ENCODE assay signal across 20 mouse cellular contexts in genomic region chr5:140781886-140782572, GRCm38 (mm10). TPM values are rescaled to one million over a fixed set of nuclear protein-coding genes. Genes with fewer than 3 reads are reported as not detected.
DNase-seq lines count a peak whose midpoint lies in the region; ATAC-seq and TF ChIP-seq lines count a peak whose summit lies in the region.
"Had no signal": no experiment of that assay in that cellular context is flagged by ENCODE, and none has a peak within 500 bp of the region (broad histone marks: within the 10 kb centered on the region; RNA-seq: fewer than 3 reads in every experiment).

No protein-coding gene starts in this region.

- 0 out of 2 replicates have a peak overlapping the region, but pooled peaks have one; percentile 1 for H3K9ac ChIP-seq in heart, embryonic 14.5 days (ENCODE audit: low read length)
- no peak overlapping the region for H3K9ac ChIP-seq in kidney, embryonic 14.5 days (ENCODE audit: low read depth, low read length)
- H3K9ac ChIP-seq: embryonic facial prominence, embryonic 12.5 days; hindbrain, embryonic 15.5 days; limb, embryonic 15.5 days had no signal

- H3K9me3 ChIP-seq in heart, embryonic 14.5 days (ENCODE audit: control insufficient read depth, low read length): no peaks in the 10 kb centered on the region
- H3K9me3 ChIP-seq in kidney, embryonic 14.5 days (ENCODE audit: control insufficient read depth, low read length): no peaks in the 10 kb centered on the region
- H3K9me3 ChIP-seq: embryonic facial prominence, embryonic 12.5 days; hindbrain, embryonic 15.5 days; limb, embryonic 15.5 days had no signal

- no peak for TF ChIP-seq CTCF in bone marrow macrophage, adult 2 months (IDR thresholded peaks at IDR 0.05; ENCODE audit: low read depth, low read length)

- H3K27ac ChIP-seq in heart, embryonic 14.5 days (replicated peaks in 1 of 2; ENCODE audit: control insufficient read depth in 1 of 2, insufficient read depth in 1 of 2, low read depth in 2 of 2, low read length in 2 of 2): peak overlapping the region; percentile 19 to 26; a peak in 2 of 4 replicates
- H3K27ac ChIP-seq in kidney, embryonic 14.5 days (ENCODE audit: low read depth, low read length): no peak overlapping the region
- peak overlapping the region; percentile 1; the same call in 1 of the 2 replicates for H3K27ac ChIP-seq in bone marrow macrophage, adult 2 months (ENCODE audit: insufficient read depth, low read depth, low read length)
- H3K27ac ChIP-seq: embryonic facial prominence, embryonic 12.5 days; hindbrain, embryonic 15.5 days; limb, embryonic 15.5 days had no signal

- no peak overlapping the region for H3K4me3 ChIP-seq in heart, embryonic 14.5 days (ENCODE audit: control insufficient read depth in 1 of 2, insufficient read depth in 1 of 2, low read depth in 1 of 2, low read length in 2 of 2)
- no peak overlapping the region for H3K4me3 ChIP-seq in kidney, embryonic 14.5 days (ENCODE audit: low read length)
- H3K4me3 ChIP-seq in bone marrow macrophage, adult 2 months (ENCODE audit: insufficient read depth, low read length): no peak overlapping the region
- H3K4me3 ChIP-seq: embryonic facial prominence, embryonic 12.5 days; hindbrain, embryonic 15.5 days; limb, embryonic 15.5 days had no signal

- H3K27me3 ChIP-seq in heart, embryonic 14.5 days (ENCODE audit: control insufficient read depth, insufficient read depth, low read length): no peaks in the 10 kb centered on the region
- no peaks in the 10 kb centered on the region for H3K27me3 ChIP-seq in kidney, embryonic 14.5 days (ENCODE audit: control insufficient read depth, insufficient read depth, low read length)
- H3K27me3 ChIP-seq: embryonic facial prominence, embryonic 12.5 days; hindbrain, embryonic 15.5 days; limb, embryonic 15.5 days had no signal

- peaks cover 65% of the 10 kb centered on the region for H3K36me3 ChIP-seq in heart, embryonic 14.5 days (ENCODE audit: control insufficient read depth, insufficient read depth, low read length)
- peaks cover 62% of the 10 kb centered on the region for H3K36me3 ChIP-seq in kidney, embryonic 14.5 days (ENCODE audit: control insufficient read depth, insufficient read depth, low read length)

- H3K4me2 ChIP-seq in heart, embryonic 14.5 days (ENCODE audit: low read length): no peak overlapping the region
- H3K4me2 ChIP-seq in kidney, embryonic 14.5 days (replicated peaks; ENCODE audit: low read depth, low read length): no peak overlapping the region
- H3K4me2 ChIP-seq: embryonic facial prominence, embryonic 12.5 days; hindbrain, embryonic 15.5 days; limb, embryonic 15.5 days; midbrain, embryonic 11.5 days had no signal

- TF ChIP-seq POLR2A in bone marrow macrophage, adult 2 months (IDR thresholded peaks at IDR 0.05; ENCODE audit: borderline replicate concordance, low read depth, low read length): no peak

- peaks cover 9 to 44% of the 10 kb centered on the region in 2 experiments for H3K4me1 ChIP-seq in heart, embryonic 14.5 days (ENCODE audit: control insufficient read depth in 2 of 2, insufficient read depth in 2 of 2, low read length in 2 of 2)
- H3K4me1 ChIP-seq in kidney, embryonic 14.5 days (ENCODE audit: control insufficient read depth, insufficient read depth, low read length): peaks cover 13% of the 10 kb centered on the region; the same call in 1 of the 2 replicates
- peaks cover 28% of the 10 kb centered on the region for H3K4me1 ChIP-seq in bone marrow macrophage, adult 2 months (ENCODE audit: control insufficient read depth, insufficient read depth, low read length)
- H3K4me1 ChIP-seq: embryonic facial prominence, embryonic 12.5 days had no signal

- 73% methylated on average over 8 of the region's 8 CpGs for WGBS in heart, embryonic 14.5 days
- 86% methylated on average over 8 of the region's 8 CpGs for WGBS in kidney, embryonic 14.5 days

- DNase-seq in heart, postnatal 4 days: no peak
- peak; percentile 59 for DNase-seq in kidney, adult 9 months
- peak; percentile 42 for DNase-seq in adipocyte (ENCODE audit: low spot score)
- DNase-seq in embryo, embryonic 11 days: no peak
- DNase-seq: adrenal gland, adult 8-10 months; cerebellum, adult 18-20 months; cerebellum, postnatal 14 days; gastrocnemius, postnatal 25 days; left cerebral cortex, postnatal 4 days; lung, adult 18-20 months; lung, postnatal 10 days; right cerebral cortex, postnatal 4 days; thymus, postnatal 25 days had no signal

- ATAC-seq in heart, embryonic 14.5 days (ENCODE audit: insufficient number of reproducible peaks, insufficient read depth, low FRiP score, low read depth): 0 out of 2 replicates have a peak, but pooled peaks have one; percentile 16
- ATAC-seq in kidney, embryonic 14.5 days (ENCODE audit: low FRiP score, low TSS enrichment): no peak

RNA-seq across cellular contexts. Expression of gene Gna12, which starts 48.2 kb away (rescaled TPM):
- 46.4 and 53.8 TPM in 2 replicates for polyA plus RNA-seq in heart, embryonic 14.5 days (2014; fragmentation: Nextera tagmentation; extraction: Ambion mirVana)
- 10 to 100 TPM; 85.9 to 86.8 TPM for total RNA-seq in heart, postnatal 4 days (2021)
- 20.4 and 22.1 TPM in 2 replicates for polyA plus RNA-seq in kidney, embryonic 14.5 days (2014; fragmentation: Nextera tagmentation; extraction: Ambion mirVana)
- 147 and 173 TPM in 2 replicates for polyA plus RNA-seq in bone marrow macrophage, adult 2 months (2012; ENCODE audit: insufficient read depth, insufficient read length, missing spikeins)

RNA-seq across cellular contexts. Expression of gene Amz1, which starts 58.1 kb away (rescaled TPM):
- polyA plus RNA-seq in heart, embryonic 14.5 days (2014; fragmentation: Nextera tagmentation; extraction: Ambion mirVana): 1.0 and 1.2 TPM in 2 replicates
- total RNA-seq in heart, postnatal 4 days (2021): 1 to 10 TPM in 1 of 2 experiments, under 1 TPM in 1; 0.93 to 1.5 TPM
- polyA plus RNA-seq in kidney, embryonic 14.5 days (2014; fragmentation: Nextera tagmentation; extraction: Ambion mirVana): 1.1 and 1.5 TPM in 2 replicates
- polyA plus RNA-seq in bone marrow macrophage, adult 2 months (2012; ENCODE audit: insufficient read depth, insufficient read length, missing spikeins): 23.4 and 27.0 TPM in 2 replicates

Comparison
In these comparisons a context has a peak if more than half of its experiments do, and no peak if none do; other contexts are left out.
1. DNase-seq: peak in kidney, adult 9 months (single experiment) and adipocyte (single experiment); none in heart, postnatal 4 days (single experiment) and embryo, embryonic 11 days (single experiment).